Mouse (Mus musculus) fibroblast of lung, adult 2 months (primary cell): ENCODE data around the gene Tspan12.

Experiments
- DNase-seq: peaks from one replicate; pipeline ENCODE4 v3.0.0-alpha.2; 2011; ENCODE audit warnings: low read depth

Tspan12 gene

GRCm38 (mm10) chr6:21769447-21769809 is 82.9 kb downstream of the Tspan12 start:
- DNase-seq: no peak

DNA sequence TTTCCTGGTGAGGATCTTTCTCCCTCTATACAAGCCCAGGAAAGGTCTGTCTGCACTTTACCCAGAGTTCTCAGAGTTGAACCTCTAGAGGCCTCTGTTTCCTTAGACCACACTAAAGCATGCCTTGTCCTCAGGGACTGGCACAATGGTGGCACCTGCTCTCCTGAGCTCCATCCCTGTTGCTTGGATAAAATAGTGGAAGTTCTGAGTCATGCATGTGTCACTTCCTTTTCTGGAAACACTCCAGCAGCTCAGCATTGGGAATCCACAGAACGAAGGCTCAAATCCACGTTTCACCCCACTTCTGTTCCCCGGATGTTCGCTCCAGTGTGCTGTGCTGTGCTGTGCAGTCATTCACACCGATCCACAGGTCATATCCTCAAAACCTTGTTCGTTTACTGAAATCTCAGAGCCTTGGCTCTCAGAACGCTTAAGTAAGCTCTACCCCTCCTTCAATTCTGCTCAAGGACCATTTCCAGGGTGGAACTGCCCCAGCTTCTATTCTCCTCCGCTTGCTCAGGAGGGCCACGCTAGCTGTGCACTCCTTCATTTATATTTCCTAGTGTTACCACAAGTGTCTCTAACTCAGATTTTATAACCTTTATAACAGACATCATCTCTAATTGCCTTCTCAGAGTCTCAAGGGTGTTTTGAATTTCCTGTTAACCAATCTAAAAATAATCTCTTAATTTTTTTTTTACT is 83.4 kb downstream of the Tspan12 start:
- no peak for DNase-seq

GRCm38 (mm10) chr6:21767787-21768221 is 84.5 kb downstream of the Tspan12 start:
- no peak for DNase-seq

GRCm38 (mm10) chr6:21747536-21747935 is 104.8 kb downstream of the Tspan12 start:
- no peak for DNase-seq

DNA sequence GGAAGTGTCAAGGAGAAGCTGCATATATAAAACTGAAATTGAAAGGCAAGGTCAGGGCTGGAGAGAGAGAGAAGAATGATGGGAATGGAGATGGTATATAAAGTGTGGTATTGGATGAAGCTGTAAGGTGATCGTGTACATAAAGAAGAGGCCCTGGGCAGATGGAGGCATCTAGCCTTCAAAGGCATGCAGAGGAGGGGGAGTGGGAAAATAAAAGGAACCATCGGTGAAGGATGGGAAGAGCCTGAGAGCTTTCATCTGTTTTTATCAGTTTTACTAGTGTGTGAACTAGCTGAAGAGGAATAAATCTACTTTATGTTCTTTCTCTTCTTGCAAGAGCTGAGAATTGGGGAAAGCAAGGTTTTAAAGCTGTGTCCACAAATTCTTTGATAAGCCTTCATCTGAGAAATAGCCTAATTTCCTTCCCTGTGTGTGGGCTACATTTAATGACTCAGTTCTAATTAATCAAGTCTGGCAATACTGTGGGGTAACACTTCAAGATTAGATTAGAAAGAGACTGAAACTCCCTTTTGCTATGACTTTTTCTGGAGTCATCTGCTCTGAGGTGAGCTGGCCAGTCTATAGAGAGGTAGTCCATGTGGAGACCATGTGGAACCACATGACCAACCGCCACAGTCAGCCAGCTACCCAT is 107.6 kb downstream of the Tspan12 start:
- no peak for DNase-seq

- DNase-seq: no peak
Observed at GRCm38 (mm10) chr6:21740606-21741005, 111.7 kb downstream of the Tspan12 start.

DNA sequence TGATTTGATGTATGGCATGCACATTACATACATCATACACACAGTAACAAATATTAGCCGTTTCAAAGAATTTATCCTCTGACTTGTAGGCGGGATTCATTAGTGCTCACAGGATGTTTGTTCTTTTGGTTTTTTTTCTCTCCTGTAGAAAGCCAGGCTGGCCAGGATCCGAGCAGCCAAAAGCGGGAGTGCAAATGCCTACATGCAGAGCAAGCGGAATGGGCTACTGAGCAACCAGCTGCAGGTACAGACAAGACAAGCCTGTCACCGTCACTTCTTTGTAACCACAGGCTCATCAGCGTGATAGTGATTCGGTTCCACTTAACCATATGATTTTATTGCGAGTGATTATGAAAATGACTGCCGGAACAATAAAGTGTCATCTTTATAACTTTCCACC is 130.1 kb downstream of the Tspan12 start:
- no peak for DNase-seq
